Mouse (Mus musculus) midbrain, embryonic 13.5 days (tissue): ENCODE data around the gene Ppp1r26. TPM values are rescaled to one million over a fixed set of nuclear protein-coding genes. Genes with fewer than 3 reads are reported as not detected.
"Not testable (repeated sequence)": the region's sequence is repeated elsewhere in the genome, so short reads cannot be mapped to it uniquely, and the experiment has no call there.

Source experiments
- ATAC-seq: fragments of 200-750 bp; cut with Nextera tagmentation; 2 replicates; pipeline ENCODE4 v1.8.0; 2017; ENCODE audit warnings: mild to moderate bottlenecking, moderate TSS enrichment, moderate library complexity
- H3K27ac ChIP-seq: fragments of 300-500 bp; sonication (generic); 2 replicates; pipeline ENCODE4 v1.5.1; 2015; ENCODE audit warnings: inconsistent platforms, mild to moderate bottlenecking, moderate library complexity
- H3K27me3 ChIP-seq: fragments of 300-500 bp; sonication (generic); 2 replicates; pipeline ENCODE4 v1.6.1; 2015; ENCODE audit warnings: mild to moderate bottlenecking, inconsistent platforms
- H3K36me3 ChIP-seq: fragments of 300-500 bp; sonication (generic); 2 replicates; pipeline ENCODE4 v1.6.1; 2015; ENCODE audit warnings: mild to moderate bottlenecking, inconsistent platforms
- H3K4me1 ChIP-seq: fragments of 300-500 bp; sonication (generic); replicated peaks from 2 replicates; pipeline ENCODE4 v1.6.1; 2015; ENCODE audit warnings: inconsistent platforms
- H3K4me2 ChIP-seq: fragments of 300-500 bp; sonication (generic); replicated peaks from 2 replicates; pipeline ENCODE4 v1.6.1; 2015; ENCODE audit warnings: moderate library complexity, mild to moderate bottlenecking, inconsistent platforms
- H3K4me3 ChIP-seq: fragments of 300-500 bp; sonication (generic); replicated peaks from 2 replicates; pipeline ENCODE4 v1.5.1; 2015; ENCODE audit warnings: mild to moderate bottlenecking, inconsistent platforms
- H3K9ac ChIP-seq: fragments of 300-500 bp; sonication (generic); replicated peaks from 2 replicates; pipeline ENCODE4 v1.6.1; 2015; ENCODE audit warnings: mild to moderate bottlenecking, inconsistent platforms
- H3K9me3 ChIP-seq: fragments of 300-500 bp; sonication (generic); 2 replicates; pipeline ENCODE4 v1.6.1; 2016; ENCODE audit warnings: mild to moderate bottlenecking, inconsistent platforms
- WGBS: fragments of 180-500 bp; shearing (Covaris S2); methylation state at CpG from one replicate; pipeline ENCODE4 v1.1.7; 2015; 5-methylcytosine and 5-hydroxymethylcytosine counted together
- polyA plus RNA-seq: library from polyadenylated mRNA; unstranded; fragments of >200 nt; fragmentation: Nextera tagmentation; extraction: Ambion mirVana; gene quantifications from 2 replicates; pipeline ENCODE4 v1.2.1, GENCODE M21; 2015

The Ppp1r26 gene
- polyA plus RNA-seq, 1 experiment from 2014 or later = 10.7 TPM

- H3K9me3 ChIP-seq, H3K27me3 ChIP-seq, H3K27ac ChIP-seq, ATAC-seq, H3K4me1 ChIP-seq, H3K4me2 ChIP-seq, H3K4me3 ChIP-seq, H3K9ac ChIP-seq: not testable (repeated sequence)
- WGBS = 96% methylated on average over 8 of the region's 8 CpGs
- H3K36me3 ChIP-seq = peaks cover 45% of the 10 kb centered on the region
Measured at GRCm38 (mm10) chr2:28472011-28472410, 25.4 kb downstream of the Ppp1r26 start.

GRCm38 (mm10) chr2:28477993-28478392 is 31.4 kb downstream of the Ppp1r26 start:
- not testable (repeated sequence) for H3K4me1 ChIP-seq, ATAC-seq, H3K36me3 ChIP-seq, H3K4me2 ChIP-seq, H3K9ac ChIP-seq, H3K27me3 ChIP-seq, H3K27ac ChIP-seq, H3K9me3 ChIP-seq, H3K4me3 ChIP-seq
- WGBS = 96% methylated on average over 5 of the region's 5 CpGs

- no peaks in the 10 kb centered on the region for H3K27me3 ChIP-seq
- no peaks in the 10 kb centered on the region for H3K9me3 ChIP-seq
- no peak overlapping the region for H3K4me3 ChIP-seq
- no peak overlapping the region for H3K4me2 ChIP-seq
- no peak overlapping the region for H3K27ac ChIP-seq
- no peak overlapping the region for H3K9ac ChIP-seq
- WGBS = 84% methylated on average over 20 of the region's 20 CpGs
- no peaks in the 10 kb centered on the region for H3K36me3 ChIP-seq
- ATAC-seq = no peak
- no peaks in the 10 kb centered on the region for H3K4me1 ChIP-seq
Measured at GRCm38 (mm10) chr2:28479208-28480204, 32.9 kb downstream of the Ppp1r26 start.

DNA sequence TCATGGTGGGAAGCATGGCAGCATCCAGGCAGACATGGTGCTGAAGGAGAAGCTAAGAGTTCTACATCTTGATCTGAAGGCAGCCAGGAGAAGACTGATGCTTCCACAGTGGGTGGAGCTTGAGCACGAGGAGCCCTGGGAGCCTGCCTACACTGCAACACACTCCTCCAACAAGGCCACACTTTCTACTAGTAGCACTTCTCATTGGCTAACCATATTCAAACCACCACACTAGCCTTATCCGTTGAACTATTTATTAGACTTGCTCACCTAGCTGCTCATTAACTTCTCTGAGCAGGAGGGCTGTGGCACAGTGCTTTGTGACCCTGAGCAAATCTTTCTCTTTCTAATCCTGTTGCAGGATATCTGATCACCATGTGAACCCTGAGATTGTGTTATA is 37.3 kb downstream of the Ppp1r26 start:
- Histone ChIP-seq H3K4me2 (no peak overlapping the region), H3K27ac (no peak overlapping the region), H3K4me3 (no peak overlapping the region), H3K27me3 (no peaks in the 10 kb centered on the region), H3K9me3 (no peaks in the 10 kb centered on the region), H3K4me1 (no peaks in the 10 kb centered on the region), H3K9ac (no peak overlapping the region), H3K36me3 (no peaks in the 10 kb centered on the region)
- WGBS = 88% methylated on average over 2 of the region's 2 CpGs
- no peak for ATAC-seq

DNA sequence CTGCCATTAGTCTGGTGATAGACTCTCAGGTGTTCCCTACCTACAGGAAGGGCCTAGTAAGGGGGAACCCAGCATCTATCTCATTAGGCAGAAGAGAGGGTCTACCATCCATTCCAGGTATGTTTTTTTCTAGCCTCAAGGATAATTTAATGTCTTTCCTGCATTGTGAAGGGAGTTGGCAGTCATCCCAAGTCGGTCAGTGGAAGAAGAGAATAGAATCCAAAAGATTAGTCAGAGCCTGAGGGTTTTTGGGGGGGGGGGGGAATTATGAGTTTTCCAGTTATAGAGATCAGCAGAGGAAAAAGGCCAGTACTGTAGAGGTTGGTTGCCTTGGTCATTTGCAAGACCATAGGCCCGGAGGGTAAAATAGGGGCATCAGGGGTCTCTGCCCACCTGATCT is 47.9 kb downstream of the Ppp1r26 start:
- WGBS = 87% methylated on average over 2 of the region's 2 CpGs
- Histone ChIP-seq H3K4me3 (no peak overlapping the region), H3K36me3 (no peaks in the 10 kb centered on the region), H3K9me3 (no peaks in the 10 kb centered on the region), H3K27me3 (no peaks in the 10 kb centered on the region), H3K27ac (no peak overlapping the region), H3K4me2 (no peak overlapping the region), H3K4me1 (no peaks in the 10 kb centered on the region), H3K9ac (no peak overlapping the region)
- ATAC-seq = no peak

GRCm38 (mm10) chr2:28495207-28495756 is 48.7 kb downstream of the Ppp1r26 start:
- Histone ChIP-seq H3K9me3 (no peaks in the 10 kb centered on the region), H3K27ac (no peak overlapping the region), H3K4me2 (no peak overlapping the region), H3K36me3 (no peaks in the 10 kb centered on the region), H3K27me3 (no peaks in the 10 kb centered on the region), H3K4me1 (no peaks in the 10 kb centered on the region), H3K9ac (no peak overlapping the region), H3K4me3 (no peak overlapping the region)
- no peak for ATAC-seq
- whole genome bisulfite sequencing = 90% methylated on average over 14 of the region's 14 CpGs

- no peak overlapping the region for H3K9ac ChIP-seq
- no peaks in the 10 kb centered on the region for H3K36me3 ChIP-seq
Measured at GRCm38 (mm10) chr2:28495801-28496595, 49.4 kb downstream of the Ppp1r26 start.

DNA sequence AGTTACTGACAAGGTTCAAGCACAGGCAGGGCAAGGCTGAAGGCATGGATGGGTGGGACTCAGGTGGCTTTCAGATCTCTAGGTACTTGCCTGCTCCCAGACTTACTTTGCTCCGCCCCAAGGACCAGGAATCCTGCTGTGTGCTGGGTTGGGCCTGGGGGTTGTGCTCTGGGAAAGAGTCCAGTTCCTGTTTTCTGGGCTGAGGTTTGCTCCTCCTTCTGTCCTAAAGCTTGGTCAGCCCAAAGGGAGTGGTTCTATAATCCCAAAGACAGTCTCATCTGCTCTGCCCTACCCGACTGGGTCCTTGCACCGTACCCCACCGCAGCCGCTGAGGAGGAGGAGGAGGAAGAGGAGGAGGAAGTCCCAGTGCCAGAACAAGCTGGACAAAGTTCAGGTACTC is 50.1 kb downstream of the Ppp1r26 start, which contains the start of gene Gbgt1:
Gene Gbgt1, plus strand, starts transcription at position 221 of the 400 bp plus-strand sequence.
- Histone ChIP-seq H3K4me1 (no peaks in the 10 kb centered on the region), H3K36me3 (no peaks in the 10 kb centered on the region), H3K27ac (no peak within 1 kb of the TSS), H3K9me3 (no peaks in the 10 kb centered on the region), H3K4me2 (no peak within 1 kb of the TSS), H3K9ac (no peak within 1 kb of the TSS), H3K27me3 (no peaks in the 10 kb centered on the region), H3K4me3 (no peak within 1 kb of the TSS)
- 77% methylated on average over 5 of the region's 5 CpGs for WGBS
- no peak for ATAC-seq

More at GRCm38 (mm10) chr2:28495801-28496595, 49.4 kb downstream of the Ppp1r26 start:
- 89% methylated on average over 16 of the region's 16 CpGs for WGBS
- no peaks in the 10 kb centered on the region for H3K4me1 ChIP-seq
- H3K27ac ChIP-seq = no peak overlapping the region
- H3K27me3 ChIP-seq = no peaks in the 10 kb centered on the region
- no peak for ATAC-seq
- no peak overlapping the region for H3K4me3 ChIP-seq
- H3K9me3 ChIP-seq = no peaks in the 10 kb centered on the region
- no peak overlapping the region for H3K4me2 ChIP-seq

GRCm38 (mm10) chr2:28497561-28497960 is 51.0 kb downstream of the Ppp1r26 start:
- no peaks in the 10 kb centered on the region for H3K27me3 ChIP-seq
- no peak overlapping the region for H3K4me3 ChIP-seq
- no peaks in the 10 kb centered on the region for H3K36me3 ChIP-seq
- 81% methylated on average over 5 of the region's 5 CpGs for WGBS
- H3K27ac ChIP-seq = no peak overlapping the region
- no peak overlapping the region for H3K4me2 ChIP-seq
- no peak overlapping the region for H3K9ac ChIP-seq
- ATAC-seq = no peak
- H3K4me1 ChIP-seq = no peaks in the 10 kb centered on the region
- H3K9me3 ChIP-seq = no peaks in the 10 kb centered on the region

- Histone ChIP-seq H3K4me3 (no peak overlapping the region), H3K9me3 (no peaks in the 10 kb centered on the region), H3K4me2 (no peak overlapping the region), H3K27ac (no peak overlapping the region), H3K36me3 (no peaks in the 10 kb centered on the region), H3K27me3 (no peaks in the 10 kb centered on the region), H3K9ac (no peak overlapping the region), H3K4me1 (no peaks in the 10 kb centered on the region)
- no peak for ATAC-seq
- WGBS = 87% methylated on average over 4 of the region's 4 CpGs
Measured at GRCm38 (mm10) chr2:28498431-28498830, 51.8 kb downstream of the Ppp1r26 start.

- Histone ChIP-seq H3K27ac (no peak overlapping the region), H3K4me2 (no peak overlapping the region), H3K27me3 (no peaks in the 10 kb centered on the region), H3K9ac (no peak overlapping the region), H3K9me3 (no peaks in the 10 kb centered on the region), H3K36me3 (no peaks in the 10 kb centered on the region), H3K4me1 (no peaks in the 10 kb centered on the region), H3K4me3 (no peak overlapping the region)
- 83% methylated on average over 10 of the region's 10 CpGs for WGBS
- ATAC-seq = no peak
Measured at GRCm38 (mm10) chr2:28502987-28503386, 56.4 kb downstream of the Ppp1r26 start.

DNA sequence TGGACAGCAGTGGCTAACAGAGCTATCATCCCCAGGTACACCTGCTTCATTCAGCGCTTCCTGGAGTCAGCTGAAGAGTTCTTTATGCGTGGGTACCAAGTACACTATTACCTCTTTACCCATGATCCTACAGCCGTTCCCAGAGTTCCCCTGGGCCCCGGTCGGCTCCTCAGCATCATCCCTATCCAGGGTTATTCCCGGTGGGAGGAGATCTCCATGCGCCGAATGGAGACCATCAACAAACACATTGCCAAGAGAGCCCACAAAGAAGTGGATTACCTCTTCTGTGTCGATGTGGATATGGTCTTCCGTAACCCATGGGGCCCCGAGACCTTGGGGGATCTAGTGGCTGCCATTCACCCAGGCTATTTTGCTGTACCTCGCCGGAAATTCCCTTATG is 58.1 kb downstream of the Ppp1r26 start:
- Histone ChIP-seq H3K27me3 (no peaks in the 10 kb centered on the region), H3K36me3 (no peaks in the 10 kb centered on the region), H3K9ac (no peak overlapping the region), H3K4me1 (no peaks in the 10 kb centered on the region), H3K9me3 (no peaks in the 10 kb centered on the region), H3K4me2 (no peak overlapping the region), H3K4me3 (no peak overlapping the region), H3K27ac (no peak overlapping the region)
- 92% methylated on average over 13 of the region's 13 CpGs for WGBS
- ATAC-seq = no peak
